Mouse (Mus musculus) heart, adult 2 months (tissue): ENCODE data around the gene Papss2.

Experiments
- EP300 ChIP-seq: fragments of 200-500 bp; IDR thresholded peaks from 2 replicates; pipeline ENCODE4 v1.6.1; 2011; ENCODE audit warnings: low read depth, low read length, control low read depth; ENCODE audit not compliant: insufficient read depth
- POLR2A ChIP-seq: fragments of 200-500 bp; IDR thresholded peaks from 2 replicates; pipeline ENCODE4 v1.6.1; 2011; ENCODE audit warnings: mild to moderate bottlenecking, low read depth, low read length, control low read depth; ENCODE audit not compliant: insufficient read depth

DNA sequence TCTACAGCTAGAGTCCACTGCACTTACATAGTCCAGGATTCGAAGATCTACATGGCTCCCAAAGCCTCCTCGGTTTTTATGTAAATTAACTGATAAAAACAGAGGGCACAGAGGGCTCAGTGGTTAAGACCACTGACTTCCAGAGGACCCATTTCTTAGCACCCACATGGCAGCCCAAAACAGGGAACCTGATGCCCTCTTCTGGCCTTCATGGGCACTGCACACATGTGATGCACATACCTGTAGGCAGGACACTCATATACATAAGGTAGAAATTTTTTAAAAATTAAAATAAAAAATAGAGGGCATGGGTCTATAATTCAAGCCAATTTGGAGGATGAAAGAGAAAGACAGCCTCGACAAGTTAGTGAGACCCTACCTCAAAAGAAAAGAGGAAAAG, 48.1 kb downstream of the Papss2 start:
- TF ChIP-seq EP300 (no peak), POLR2A (no peak)
